Mouse (Mus musculus): ENCODE measurements at regions not wholly inside any gene's neighbourhood (a gene's known extent, or its start where the extent isn't known, plus 50 kb on each side); places are given as distances from the start of the nearest gene placed in this dataset.

GRCm38 (mm10) chr6:96061979-96062378, 51.0 kb upstream of the Fam19a1 start:
- TF ChIP-seq CTCF (IDR thresholded peaks at IDR 0.05; ENCODE audit: low read depth) (no peak), EP300 (IDR thresholded peaks at IDR 0.05; ENCODE audit: low read depth) (no peak)
